Mouse (Mus musculus): Measurements from ENCODE around the gene Hltf.

Gene Hltf

GRCm38 (mm10) chr3:20145696-20146113 is 88.1 kb downstream of the Hltf start:
- peak; percentile 30 for DNase-seq (ENCODE audit: low read depth, low spot score)

DNA sequence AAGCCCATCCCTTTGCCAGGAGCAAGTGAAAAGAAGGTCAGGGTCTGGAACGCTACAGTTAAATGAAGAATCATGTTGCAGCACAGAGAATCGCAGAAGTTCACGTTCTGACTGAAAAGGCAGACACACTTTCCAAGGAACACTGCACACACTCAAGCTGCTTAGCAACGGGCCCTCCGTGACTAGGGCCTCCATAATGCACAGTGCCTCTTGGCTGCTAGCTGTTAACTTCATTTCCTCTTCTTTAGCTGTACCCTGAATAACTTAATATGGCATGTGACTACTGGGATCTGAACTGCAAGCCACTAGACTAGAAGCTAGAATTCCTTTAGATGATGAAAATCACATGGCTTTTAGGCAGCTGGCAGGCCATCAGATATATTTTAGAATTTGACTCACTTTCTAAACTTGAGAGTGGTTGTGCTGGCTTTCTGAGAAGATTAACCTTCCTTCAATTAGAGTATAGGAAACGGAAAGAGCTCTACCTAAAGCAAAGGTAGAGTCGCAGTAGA is 89.3 kb downstream of the Hltf start:
- DNase-seq (ENCODE audit: low read depth, low spot score): peak; percentile 52

DNA sequence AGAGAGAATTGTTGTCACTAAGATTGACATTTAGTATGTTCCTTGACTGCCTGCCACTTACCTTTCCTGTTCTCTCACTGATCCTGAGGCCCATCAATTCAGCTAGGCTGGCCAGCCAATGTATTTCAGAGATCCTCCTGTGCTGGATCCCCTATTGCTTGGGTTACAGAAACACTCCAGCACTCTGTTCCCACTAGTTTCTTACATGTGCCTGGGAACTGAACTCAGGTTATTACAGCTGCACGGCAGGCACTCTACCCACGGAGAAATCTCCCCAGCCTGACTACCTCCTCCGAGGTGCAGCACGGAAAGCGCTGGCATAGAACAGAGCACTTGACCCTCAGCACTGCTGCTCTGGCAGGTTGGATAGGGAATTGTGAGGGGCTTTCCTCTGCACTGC is 90.0 kb downstream of the Hltf start:
- no peak for DNase-seq (ENCODE audit: low read depth, low spot score)

DNA sequence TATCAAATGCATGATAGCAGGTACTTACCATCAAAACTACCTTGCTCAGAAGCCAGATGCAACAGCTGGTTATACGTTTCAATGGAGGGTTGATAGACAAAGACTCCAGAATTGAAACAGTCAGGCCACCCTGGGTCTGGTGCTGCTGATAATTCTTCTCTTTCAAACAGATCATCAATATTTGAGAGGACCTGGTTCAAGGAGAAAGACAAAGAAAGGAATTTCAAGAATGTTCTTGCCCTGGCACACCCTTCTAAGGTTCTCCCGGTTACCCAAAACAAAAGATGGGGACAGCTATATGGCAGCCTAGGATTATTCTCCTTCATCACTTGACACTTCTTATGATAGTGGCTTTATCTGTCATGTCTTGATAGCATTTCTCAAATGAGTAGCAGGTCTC is 92.9 kb downstream of the Hltf start:
- no peak for DNase-seq (ENCODE audit: low read depth, low spot score)

DNA sequence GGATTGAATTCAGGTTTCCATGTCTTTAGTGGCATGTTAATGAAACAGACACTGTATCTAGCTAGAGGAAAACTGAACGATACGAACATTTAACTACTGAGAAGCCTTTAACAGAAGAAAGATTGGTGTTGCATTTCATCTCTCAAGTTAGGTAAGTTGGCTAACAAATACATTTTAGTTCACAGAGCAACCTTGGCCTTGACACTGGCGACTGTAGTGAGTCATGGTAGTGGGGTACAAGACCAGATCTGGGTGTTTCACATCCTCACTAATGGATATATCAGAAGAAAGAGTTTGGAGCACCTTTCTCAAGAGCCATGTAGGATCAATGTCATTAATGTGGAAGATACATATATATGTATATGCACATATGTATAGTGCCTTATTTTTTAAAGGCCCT is 94.0 kb downstream of the Hltf start:
- DNase-seq (ENCODE audit: low read depth, low spot score): no peak

DNA sequence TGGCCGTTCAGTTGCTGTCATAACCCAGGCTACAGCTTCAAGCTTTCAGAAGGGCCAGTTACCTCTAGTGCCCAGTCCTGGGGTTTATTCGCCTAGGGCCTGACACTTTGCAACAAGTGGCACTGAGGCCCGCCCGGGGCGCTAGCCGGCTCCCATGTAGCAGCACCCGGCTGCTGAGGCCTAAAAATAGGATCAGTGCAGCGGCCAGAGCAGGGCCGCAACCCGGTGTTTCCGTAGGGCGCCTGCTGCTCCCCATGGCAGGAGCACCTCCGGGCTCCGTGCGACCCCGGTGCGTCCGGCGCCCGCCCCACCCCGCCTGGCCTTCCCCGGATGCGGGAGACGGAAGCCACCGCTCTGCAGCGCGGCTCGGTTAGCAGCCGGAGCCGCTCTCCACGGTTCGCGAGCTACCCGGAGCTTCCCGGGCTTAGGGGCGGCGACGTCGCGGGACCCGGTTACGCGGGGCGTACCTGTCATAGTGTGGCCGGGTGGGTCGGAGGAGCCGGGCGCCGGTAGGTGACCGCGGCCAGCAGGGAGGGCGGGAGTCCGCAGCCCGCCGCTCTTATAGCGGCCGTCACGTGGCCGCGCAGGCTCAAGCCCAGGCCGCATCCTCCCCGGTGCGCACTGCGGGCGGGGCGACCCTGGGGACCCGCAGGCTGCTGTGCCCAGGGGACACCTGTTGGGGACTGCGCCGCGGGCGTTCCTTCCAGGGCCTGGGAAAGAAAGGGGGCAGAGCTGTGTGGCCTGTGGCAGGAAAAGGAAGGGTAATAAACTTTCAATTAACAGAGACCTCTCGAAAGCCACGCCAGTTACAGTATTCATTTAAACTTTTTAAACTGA is 97.1 kb downstream of the Hltf start, which contains the start of gene Gyg:
Gyg (minus strand) TSS at position 787 of the 837 bp plus-strand sequence.
- DNase-seq (ENCODE audit: low read depth, low spot score): peak; percentile 29

DNA sequence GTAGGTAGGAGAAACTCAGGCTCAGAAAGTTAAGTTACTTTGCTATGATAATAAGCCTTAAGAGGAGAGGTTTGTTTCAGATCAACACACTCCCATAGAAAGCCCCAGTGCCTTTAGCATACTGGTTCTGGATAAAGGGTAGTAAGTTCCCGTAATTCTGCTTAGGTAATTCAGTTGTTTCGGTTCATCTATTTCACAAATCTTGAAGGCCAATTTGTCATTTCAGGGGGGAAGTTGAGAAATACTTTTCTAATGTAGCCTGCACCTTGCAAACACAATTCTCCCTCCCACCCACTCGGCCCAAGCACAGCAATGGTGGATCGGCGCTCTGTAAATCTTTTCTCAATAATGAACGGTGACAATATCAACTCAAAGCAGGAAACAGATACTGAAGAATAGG is 97.9 kb downstream of the Hltf start:
- DNase-seq (ENCODE audit: low read depth, low spot score): no peak

DNA sequence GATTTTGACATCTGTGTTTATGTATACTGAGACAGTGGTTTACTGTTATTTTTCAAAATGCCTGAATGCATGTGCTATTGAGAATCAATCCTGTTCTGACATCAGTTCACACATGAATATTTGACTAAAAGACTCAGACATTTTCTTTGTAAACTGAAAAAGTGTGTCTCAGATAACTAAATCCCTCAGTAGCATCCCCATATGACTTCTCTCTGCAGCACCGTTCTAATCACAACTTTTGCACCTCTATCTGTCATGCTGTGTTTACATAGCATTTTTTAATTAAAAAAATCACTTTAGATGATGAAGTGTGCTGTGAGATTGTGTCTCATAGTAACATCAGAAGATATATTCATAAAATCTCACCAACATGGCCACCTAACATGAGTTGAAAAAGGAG is 109.9 kb downstream of the Hltf start:
- no peak for DNase-seq (ENCODE audit: low read depth, low spot score)
